Mouse (Mus musculus): ENCODE data around the gene Mical2. TPM values are rescaled to one million over a fixed set of nuclear protein-coding genes. Genes with fewer than 3 reads are reported as not detected.

Mical2 gene
- polyA plus RNA-seq, 1 experiment from 2014 or later, result 2.7 TPM

DNA sequence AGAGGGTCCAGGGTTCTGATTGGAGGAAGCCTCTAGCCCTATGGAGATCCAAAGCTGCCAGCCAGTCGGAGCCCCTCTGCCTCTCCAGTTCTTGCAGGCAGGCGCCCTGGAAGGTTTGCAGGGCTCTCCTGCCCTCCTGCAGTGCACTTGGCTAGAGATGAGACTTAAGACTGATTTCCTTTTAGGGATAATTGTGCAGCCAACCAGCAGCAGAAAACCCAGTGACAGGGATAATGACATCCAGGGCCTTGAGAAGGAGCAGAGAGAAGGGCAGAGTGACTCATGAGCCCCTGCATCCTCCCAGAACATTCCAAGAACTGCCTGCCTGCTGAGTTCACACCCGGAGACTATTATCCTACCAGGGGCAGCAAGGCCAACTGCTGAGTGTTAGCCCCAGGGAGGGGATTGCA is 228.2 kb downstream of the Mical2 start:
- 42% methylated on average over 3 of the region's 3 CpGs for WGBS (ENCODE audit: insufficient replicate concordance)
- DNase-seq, result no peak
- H3K9ac ChIP-seq (replicated peaks), result no peak overlapping the region
- no peaks in the 10 kb centered on the region for H3K27me3 ChIP-seq (ENCODE audit: insufficient read depth, low read length)
- H3K36me3 ChIP-seq (replicated peaks; ENCODE audit: insufficient read depth, low read length), result no peaks in the 10 kb centered on the region
- ATAC-seq, result no peak
- no peak for TF ChIP-seq CTCF (IDR thresholded peaks at IDR 0.05; ENCODE audit: low read depth)
- no peak for TF ChIP-seq EP300 (IDR thresholded peaks at IDR 0.05; ENCODE audit: low read depth)
- H3K9me3 ChIP-seq (ENCODE audit: low read length), result no peaks in the 10 kb centered on the region
- peaks cover 3% of the 10 kb centered on the region; the same call in 1 of the 2 replicates for H3K4me1 ChIP-seq (ENCODE audit: insufficient read depth)
- no peak overlapping the region for H3K4me3 ChIP-seq (ENCODE audit: low read depth, low read length)
- H3K4me2 ChIP-seq (ENCODE audit: low read depth, low read length), result no peak overlapping the region
- H3K27ac ChIP-seq (ENCODE audit: low read depth), result no peak overlapping the region

DNA sequence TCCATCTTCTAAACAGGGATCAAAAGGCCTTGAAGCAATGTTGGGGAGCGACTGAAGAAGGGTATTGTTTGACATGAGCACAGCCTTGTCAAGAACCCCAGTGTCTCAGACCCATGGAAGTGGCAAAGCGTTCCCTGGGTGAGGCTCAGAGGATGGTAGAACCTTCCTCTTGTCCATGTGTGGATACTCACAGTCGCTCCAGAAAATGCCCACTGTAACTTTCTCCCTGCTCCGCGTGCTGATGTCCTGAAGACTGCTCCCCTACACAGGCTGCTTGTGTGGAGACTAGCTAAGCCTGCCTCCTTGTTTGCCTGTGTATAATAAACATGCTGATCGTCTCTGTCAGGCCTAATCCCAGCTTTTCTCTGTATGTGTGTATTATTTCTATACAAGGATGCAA is 228.7 kb downstream of the Mical2 start:
- no peak overlapping the region for H3K4me2 ChIP-seq (ENCODE audit: low read depth, low read length)
- H3K9ac ChIP-seq (replicated peaks), result no peak overlapping the region
- H3K4me3 ChIP-seq (ENCODE audit: low read depth, low read length), result no peak overlapping the region
- TF ChIP-seq CTCF (IDR thresholded peaks at IDR 0.05; ENCODE audit: low read depth), result no peak
- no peak overlapping the region for H3K27ac ChIP-seq (ENCODE audit: low read depth)
- H3K9me3 ChIP-seq (ENCODE audit: low read length), result no peaks in the 10 kb centered on the region
- H3K4me1 ChIP-seq (ENCODE audit: insufficient read depth), result peaks cover 3% of the 10 kb centered on the region; the same call in 1 of the 2 replicates
- no peaks in the 10 kb centered on the region for H3K36me3 ChIP-seq (replicated peaks; ENCODE audit: insufficient read depth, low read length)
- no peak for ATAC-seq
- H3K27me3 ChIP-seq (ENCODE audit: insufficient read depth, low read length), result no peaks in the 10 kb centered on the region
- no peak for DNase-seq
- WGBS (ENCODE audit: insufficient replicate concordance), result 67% methylated on average over 6 of the region's 6 CpGs

DNA sequence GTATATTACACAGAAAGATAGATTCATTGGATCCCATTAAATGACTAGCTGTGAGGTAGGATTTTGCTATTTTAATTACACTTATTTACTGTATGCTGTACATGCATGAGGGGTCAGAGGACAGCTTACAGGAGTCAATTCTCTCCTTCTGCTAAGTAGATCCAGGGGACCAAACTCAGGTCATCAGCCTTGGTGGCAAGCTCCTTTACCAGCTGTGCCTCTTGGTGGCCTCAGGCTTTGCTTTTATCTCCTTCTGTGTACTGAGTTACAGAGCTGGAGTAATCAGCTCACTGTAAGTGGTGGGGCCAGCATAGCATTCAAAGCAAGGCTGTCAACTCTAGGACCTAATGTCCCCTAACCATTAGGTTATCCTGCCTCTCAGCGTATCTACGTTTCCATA is 229.3 kb downstream of the Mical2 start:
- H3K9me3 ChIP-seq (ENCODE audit: low read length), result no peaks in the 10 kb centered on the region
- TF ChIP-seq CTCF (IDR thresholded peaks at IDR 0.05; ENCODE audit: low read depth), result no peak
- no peak for TF ChIP-seq EP300 (IDR thresholded peaks at IDR 0.05; ENCODE audit: low read depth)
- DNase-seq, result no peak
- H3K4me3 ChIP-seq (ENCODE audit: low read depth, low read length), result no peak overlapping the region
- H3K36me3 ChIP-seq (replicated peaks; ENCODE audit: insufficient read depth, low read length), result no peaks in the 10 kb centered on the region
- no peak overlapping the region for H3K9ac ChIP-seq (replicated peaks)
- H3K27ac ChIP-seq (ENCODE audit: low read depth), result no peak overlapping the region
- H3K27me3 ChIP-seq (ENCODE audit: insufficient read depth, low read length), result no peaks in the 10 kb centered on the region
- no peak overlapping the region for H3K4me2 ChIP-seq (ENCODE audit: low read depth, low read length)
- no peak for ATAC-seq
- peaks cover 3% of the 10 kb centered on the region; the same call in 1 of the 2 replicates for H3K4me1 ChIP-seq (ENCODE audit: insufficient read depth)
- 86% methylated on average over 2 of the region's 2 CpGs for WGBS (ENCODE audit: insufficient replicate concordance)

DNA sequence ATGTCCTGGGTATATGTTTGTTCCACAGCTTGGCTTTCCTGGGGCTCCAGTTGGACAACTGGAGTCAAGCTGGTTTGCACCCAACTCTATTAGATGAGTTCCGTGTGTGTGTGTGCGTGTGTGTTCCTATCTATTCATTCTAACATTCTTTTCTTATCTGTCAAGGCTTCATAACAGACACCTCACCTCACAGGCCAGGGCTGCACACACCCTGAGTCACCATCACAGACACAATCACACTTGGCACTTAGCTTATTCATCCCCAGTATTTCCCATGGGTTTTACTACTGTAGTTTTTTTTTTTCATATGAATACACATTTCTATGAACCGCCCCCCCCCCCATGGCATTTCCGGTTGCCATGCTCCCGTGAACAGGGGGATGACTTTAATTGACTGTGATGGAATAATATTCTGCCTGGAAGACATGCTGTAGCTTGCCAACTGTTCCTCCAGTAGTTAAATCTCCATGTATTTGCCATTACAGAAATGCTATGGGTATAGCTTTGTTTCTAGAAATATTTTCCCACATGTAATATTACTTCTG is 230.0 kb downstream of the Mical2 start:
- Histone ChIP-seq H3K9ac (replicated peaks) (no peak overlapping the region), H3K27ac (ENCODE audit: low read depth) (no peak overlapping the region), H3K4me3 (ENCODE audit: low read depth, low read length) (no peak overlapping the region), H3K9me3 (ENCODE audit: low read length) (no peaks in the 10 kb centered on the region), H3K4me1 (ENCODE audit: insufficient read depth) (peaks cover under 1% of the 10 kb centered on the region; the same call in 1 of the 2 replicates), H3K4me2 (ENCODE audit: low read depth, low read length) (no peak overlapping the region), H3K36me3 (replicated peaks; ENCODE audit: insufficient read depth, low read length) (no peaks in the 10 kb centered on the region), H3K27me3 (ENCODE audit: insufficient read depth, low read length) (no peaks in the 10 kb centered on the region)
- ATAC-seq, result no peak
- WGBS (ENCODE audit: insufficient replicate concordance), result 77% methylated on average over 5 of the region's 5 CpGs
- no peak for TF ChIP-seq CTCF (IDR thresholded peaks at IDR 0.05; ENCODE audit: low read depth)
- no peak for TF ChIP-seq EP300 (IDR thresholded peaks at IDR 0.05; ENCODE audit: low read depth)
- DNase-seq, result no peak

DNA sequence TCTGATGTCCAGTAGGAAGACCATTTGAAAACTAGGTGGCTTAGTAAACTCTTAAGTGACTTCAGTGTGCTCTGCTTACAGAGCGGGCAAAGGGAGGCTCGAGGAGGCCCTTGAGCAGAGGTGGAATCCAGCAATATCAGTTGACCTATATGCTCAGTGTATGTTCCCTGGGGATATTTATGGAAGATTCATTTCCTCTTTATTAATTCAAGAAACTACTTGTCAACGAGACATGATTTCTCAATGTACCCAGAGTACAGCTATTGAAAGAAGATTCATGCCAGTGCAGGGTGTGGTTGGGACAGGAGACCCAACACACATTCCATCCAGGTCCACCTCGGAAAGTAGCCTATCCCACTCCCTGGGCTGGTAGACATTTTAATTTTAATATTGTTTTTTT is 231.7 kb downstream of the Mical2 start:
- 72% methylated on average over 4 of the region's 4 CpGs for WGBS (ENCODE audit: insufficient replicate concordance)
- Histone ChIP-seq H3K27ac (ENCODE audit: low read depth) (no peak overlapping the region), H3K36me3 (replicated peaks; ENCODE audit: insufficient read depth, low read length) (no peaks in the 10 kb centered on the region), H3K4me3 (ENCODE audit: low read depth, low read length) (no peak overlapping the region), H3K4me1 (ENCODE audit: insufficient read depth) (no peaks in the 10 kb centered on the region), H3K27me3 (ENCODE audit: insufficient read depth, low read length) (no peaks in the 10 kb centered on the region), H3K9me3 (ENCODE audit: low read length) (no peaks in the 10 kb centered on the region), H3K9ac (replicated peaks) (no peak overlapping the region), H3K4me2 (ENCODE audit: low read depth, low read length) (no peak overlapping the region)
- ATAC-seq (no peak), DNase-seq (no peak)
- TF ChIP-seq CTCF (IDR thresholded peaks at IDR 0.05; ENCODE audit: low read depth), result no peak
- no peak for TF ChIP-seq EP300 (IDR thresholded peaks at IDR 0.05; ENCODE audit: low read depth)

DNA sequence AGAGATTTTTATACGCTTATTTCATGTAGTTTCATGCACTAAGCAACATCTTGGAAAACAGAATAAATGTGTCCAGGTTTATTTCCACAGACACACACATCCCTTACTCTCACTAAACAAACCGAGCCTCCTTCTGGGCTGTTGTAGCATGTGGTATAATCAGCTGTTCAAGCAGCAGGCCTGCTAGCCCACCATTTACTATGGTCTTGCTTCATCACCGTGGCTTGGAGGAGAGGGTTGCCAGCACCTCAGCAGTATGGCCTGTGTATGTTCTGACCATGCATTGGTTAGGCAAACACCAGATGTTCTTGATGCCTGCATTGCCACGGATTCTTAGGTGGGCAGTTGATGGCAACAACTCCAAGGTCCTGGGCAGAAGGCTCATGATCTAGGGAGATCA is 232.3 kb downstream of the Mical2 start:
- TF ChIP-seq EP300 (IDR thresholded peaks at IDR 0.05; ENCODE audit: low read depth) (no peak), CTCF (IDR thresholded peaks at IDR 0.05; ENCODE audit: low read depth) (no peak)
- Histone ChIP-seq H3K27ac (ENCODE audit: low read depth) (no peak overlapping the region), H3K9ac (replicated peaks) (no peak overlapping the region), H3K9me3 (ENCODE audit: low read length) (no peaks in the 10 kb centered on the region), H3K4me3 (ENCODE audit: low read depth, low read length) (no peak overlapping the region), H3K36me3 (replicated peaks; ENCODE audit: insufficient read depth, low read length) (no peaks in the 10 kb centered on the region), H3K27me3 (ENCODE audit: insufficient read depth, low read length) (no peaks in the 10 kb centered on the region), H3K4me2 (ENCODE audit: low read depth, low read length) (no peak overlapping the region), H3K4me1 (ENCODE audit: insufficient read depth) (no peaks in the 10 kb centered on the region)
- ATAC-seq, result no peak
- 73% methylated on average over 4 of the region's 4 CpGs for WGBS (ENCODE audit: insufficient replicate concordance)
- no peak for DNase-seq

DNA sequence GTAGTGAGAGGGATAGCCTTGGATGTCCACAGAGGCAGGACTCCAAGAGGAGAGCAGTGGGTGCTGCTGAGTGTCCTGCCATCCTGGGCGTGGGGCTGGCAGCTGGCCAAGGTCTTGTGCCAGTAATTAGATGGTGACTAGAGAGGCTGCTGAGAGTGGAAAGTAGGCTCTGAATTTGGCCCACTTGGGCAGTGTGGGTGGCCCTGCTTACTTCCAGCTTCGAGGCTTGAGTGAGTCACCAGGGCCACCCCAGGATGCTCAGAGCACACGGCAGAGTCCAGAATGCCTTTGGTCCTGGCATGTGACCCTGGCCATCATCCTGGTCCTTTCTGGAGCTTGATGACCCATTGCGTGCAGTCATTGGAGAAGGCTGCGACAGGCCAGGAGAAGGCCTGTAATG is 232.8 kb downstream of the Mical2 start:
- Histone ChIP-seq H3K9ac (replicated peaks) (no peak overlapping the region), H3K9me3 (ENCODE audit: low read length) (no peaks in the 10 kb centered on the region), H3K27ac (ENCODE audit: low read depth) (no peak overlapping the region), H3K36me3 (replicated peaks; ENCODE audit: insufficient read depth, low read length) (no peaks in the 10 kb centered on the region), H3K4me1 (ENCODE audit: insufficient read depth) (no peaks in the 10 kb centered on the region), H3K4me2 (ENCODE audit: low read depth, low read length) (no peak overlapping the region), H3K27me3 (ENCODE audit: insufficient read depth, low read length) (no peaks in the 10 kb centered on the region), H3K4me3 (ENCODE audit: low read depth, low read length) (no peak overlapping the region)
- TF ChIP-seq CTCF (IDR thresholded peaks at IDR 0.05; ENCODE audit: low read depth), result no peak
- TF ChIP-seq EP300 (IDR thresholded peaks at IDR 0.05; ENCODE audit: low read depth), result no peak
- no peak for DNase-seq
- ATAC-seq, result no peak
- WGBS (ENCODE audit: insufficient replicate concordance), result 69% methylated on average over 5 of the region's 5 CpGs

Other genes starting within 250 kb of the Mical2 start
- 12.5 and 14.4 TPM in 2 replicates for gene Usp47, start 202.4 kb upstream of the Mical2 start, polyA plus RNA-seq (2015; fragmentation: Nextera tagmentation; extraction: Ambion mirVana)
- gene Dkk3, start 66.8 kb upstream of the Mical2 start, polyA plus RNA-seq (2015; fragmentation: Nextera tagmentation; extraction: Ambion mirVana), result 1.2 and 1.7 TPM in 2 replicates
- gene Parva, start 201.6 kb downstream of the Mical2 start, polyA plus RNA-seq (2015; fragmentation: Nextera tagmentation; extraction: Ambion mirVana), result 8.0 and 8.6 TPM in 2 replicates

Data from liver, postnatal 0 days (tissue).